Comparison of ENCODE assay signal across 7 mouse cellular contexts in genomic region chr15:83348747-83349146, GRCm38 (mm10). TPM values are rescaled to one million over a fixed set of nuclear protein-coding genes. Genes with fewer than 3 reads are reported as not detected.
DNase-seq lines count a peak whose midpoint lies in the region; ATAC-seq and TF ChIP-seq lines count a peak whose summit lies in the region.

No protein-coding gene starts in this region.

- peak overlapping the region; percentile 80 for H3K4me3 ChIP-seq in lung, embryonic 14.5 days (ENCODE audit: low read depth, low read length)
- H3K4me3 ChIP-seq in erythroblast, embryonic 14.5 days (replicated peaks), result peak overlapping the region; percentile 78
- peak overlapping the region; percentile 90 for H3K4me3 ChIP-seq in limb, embryonic 14.5 days (replicated peaks; ENCODE audit: low read length)
- peak overlapping the region; percentile 90; the same call in 1 of the 2 replicates for H3K4me3 ChIP-seq in stomach, embryonic 14.5 days (ENCODE audit: low read depth, low read length)

- H3K4me1 ChIP-seq in lung, embryonic 14.5 days (ENCODE audit: insufficient read depth), result no peaks in the 10 kb centered on the region
- peaks cover 60% of the 10 kb centered on the region for H3K4me1 ChIP-seq in erythroblast, embryonic 14.5 days (ENCODE audit: control insufficient read depth)
- H3K4me1 ChIP-seq in limb, embryonic 14.5 days (ENCODE audit: control insufficient read depth, insufficient read depth, low read length), result peaks cover 12% of the 10 kb centered on the region
- peaks cover 10% of the 10 kb centered on the region for H3K4me1 ChIP-seq in stomach, embryonic 14.5 days (ENCODE audit: control insufficient read depth, insufficient read depth, low read length)

- no peak for ATAC-seq in lung, embryonic 14.5 days (ENCODE audit: insufficient read depth)
- ATAC-seq in limb, embryonic 14.5 days (ENCODE audit: low FRiP score, low read depth), result no peak
- no peak for ATAC-seq in stomach, embryonic 14.5 days (ENCODE audit: insufficient number of reproducible peaks, insufficient read depth, low FRiP score, low read depth)
- no peak for ATAC-seq in granulocyte monocyte progenitor cell, adult 5-6 weeks (replicated peaks; ENCODE audit: poor library complexity, severe bottlenecking)

- peak overlapping the region; percentile 80 for H3K9ac ChIP-seq in lung, embryonic 14.5 days
- H3K9ac ChIP-seq in limb, embryonic 14.5 days (ENCODE audit: low read depth, low read length, severe bottlenecking), result peak overlapping the region; percentile 82; the same call in 1 of the 2 replicates
- H3K9ac ChIP-seq in stomach, embryonic 14.5 days (replicated peaks; ENCODE audit: low read depth, low read length), result peak overlapping the region; percentile 80; the same call in 1 of the 2 replicates

- no peaks in the 10 kb centered on the region for H3K9me3 ChIP-seq in lung, embryonic 14.5 days (ENCODE audit: low read depth, low read length)
- no peaks in the 10 kb centered on the region for H3K9me3 ChIP-seq in erythroblast, embryonic 14.5 days (ENCODE audit: control insufficient read depth, low read length)
- no peaks in the 10 kb centered on the region for H3K9me3 ChIP-seq in limb, embryonic 14.5 days (ENCODE audit: control insufficient read depth, low read length)
- H3K9me3 ChIP-seq in stomach, embryonic 14.5 days (ENCODE audit: control insufficient read depth, low read depth, low read length), result no peaks in the 10 kb centered on the region

- H3K4me2 ChIP-seq in lung, embryonic 14.5 days, result peak overlapping the region; percentile 93
- H3K4me2 ChIP-seq in limb, embryonic 14.5 days (replicated peaks; ENCODE audit: low read depth, low read length, severe bottlenecking), result peak overlapping the region; percentile 86
- H3K4me2 ChIP-seq in stomach, embryonic 14.5 days (replicated peaks; ENCODE audit: low read depth, low read length), result peak overlapping the region; percentile 97

- no peak for DNase-seq in lung, embryonic 14.5 days
- DNase-seq in lung, postnatal 25 days (ENCODE audit: low spot score), result no peak
- no peak for DNase-seq in limb, embryonic 14.5 days (ENCODE audit: low spot score)
- no peak for DNase-seq in spleen, postnatal 10 days (ENCODE audit: low spot score in 2 of 2)

- TF ChIP-seq POLR2A in limb, embryonic 14.5 days (IDR thresholded peaks at IDR 0.05; ENCODE audit: borderline replicate concordance, extremely low read depth, insufficient read depth, insufficient read length), result no peak

- H3K27ac ChIP-seq in lung, embryonic 14.5 days (ENCODE audit: low read depth), result no peak overlapping the region
- H3K27ac ChIP-seq in limb, embryonic 14.5 days (replicated peaks; ENCODE audit: low read depth, low read length), result no peak overlapping the region
- H3K27ac ChIP-seq in stomach, embryonic 14.5 days (ENCODE audit: low read length), result no peak overlapping the region

- no peak for TF ChIP-seq CTCF in lung, embryonic 14.5 days (IDR thresholded peaks at IDR 0.05; ENCODE audit: low read depth)

- 55% methylated on average over 4 of the region's 4 CpGs for WGBS in lung, embryonic 14.5 days
- WGBS in limb, embryonic 14.5 days, result 52% methylated on average over 4 of the region's 4 CpGs
- WGBS in stomach, embryonic 14.5 days, result 64% methylated on average over 4 of the region's 4 CpGs

- H3K36me3 ChIP-seq in lung, embryonic 14.5 days (ENCODE audit: insufficient read depth), result peaks cover 13% of the 10 kb centered on the region
- peaks cover 37% of the 10 kb centered on the region for H3K36me3 ChIP-seq in erythroblast, embryonic 14.5 days (ENCODE audit: control insufficient read depth)
- H3K36me3 ChIP-seq in limb, embryonic 14.5 days (ENCODE audit: control insufficient read depth, insufficient read depth, low read length), result peaks cover 15% of the 10 kb centered on the region
- peaks cover 3% of the 10 kb centered on the region for H3K36me3 ChIP-seq in stomach, embryonic 14.5 days (ENCODE audit: control insufficient read depth, insufficient read depth, low read length)

- no peaks in the 10 kb centered on the region for H3K27me3 ChIP-seq in lung, embryonic 14.5 days (ENCODE audit: insufficient read depth, low read length)
- no peaks in the 10 kb centered on the region for H3K27me3 ChIP-seq in erythroblast, embryonic 14.5 days (ENCODE audit: control insufficient read depth)
- no peaks in the 10 kb centered on the region for H3K27me3 ChIP-seq in limb, embryonic 14.5 days (ENCODE audit: control insufficient read depth, insufficient read depth, low read length)
- no peaks in the 10 kb centered on the region for H3K27me3 ChIP-seq in stomach, embryonic 14.5 days (ENCODE audit: control insufficient read depth, insufficient read depth, low read length)

RNA-seq across cellular contexts. Expression of gene Arfgap3, which starts 1.3 kb away (rescaled TPM):
- 37.7 and 41.3 TPM in 2 replicates for polyA plus RNA-seq in lung, embryonic 14.5 days (2014; fragmentation: Nextera tagmentation; extraction: Ambion mirVana)
- 2.4 and 3.3 TPM in 2 replicates for polyA plus RNA-seq in erythroblast, embryonic 14.5 days (2012)
- 51.4 and 66.6 TPM in 2 replicates for polyA plus RNA-seq in limb, embryonic 14.5 days (2012; rRNA removed)
- polyA plus RNA-seq in limb, embryonic 14.5 days (2014; fragmentation: Nextera tagmentation; extraction: Ambion mirVana), result 51.7 and 54.8 TPM in 2 replicates
- polyA plus RNA-seq in stomach, embryonic 14.5 days (2014; fragmentation: Nextera tagmentation; extraction: Ambion mirVana), result 59.1 and 60.8 TPM in 2 replicates
- 14.9 and 27.9 TPM in 2 replicates for total RNA-seq in granulocyte monocyte progenitor cell, adult 5-6 weeks (2014; fragmentation: Nextera tagmentation)
- total RNA-seq in granulocyte monocyte progenitor cell, adult 5-6 weeks (2017), result 26.0 and 26.6 TPM in 2 replicates
